Mouse (Mus musculus) thymus, adult 2 months (tissue): ENCODE data around the gene Hadh.

Experiments used
- CTCF ChIP-seq: fragments of 200-500 bp; IDR thresholded peaks from 2 replicates; pipeline ENCODE4 v1.5.1; 2012; ENCODE audit warnings: mild to moderate bottlenecking, control low read depth, low read length, moderate library complexity, borderline replicate concordance; ENCODE audit not compliant: control insufficient read depth, poor library complexity, insufficient read depth; ENCODE audit errors: extremely low read depth
- POLR2A ChIP-seq: fragments of 200-500 bp; IDR thresholded peaks from 2 replicates; pipeline ENCODE4 v1.6.1; 2012; ENCODE audit warnings: mild to moderate bottlenecking, low read length, control low read depth, moderate library complexity; ENCODE audit not compliant: control insufficient read depth, poor library complexity, insufficient read depth; ENCODE audit errors: extremely low read depth

DNA sequence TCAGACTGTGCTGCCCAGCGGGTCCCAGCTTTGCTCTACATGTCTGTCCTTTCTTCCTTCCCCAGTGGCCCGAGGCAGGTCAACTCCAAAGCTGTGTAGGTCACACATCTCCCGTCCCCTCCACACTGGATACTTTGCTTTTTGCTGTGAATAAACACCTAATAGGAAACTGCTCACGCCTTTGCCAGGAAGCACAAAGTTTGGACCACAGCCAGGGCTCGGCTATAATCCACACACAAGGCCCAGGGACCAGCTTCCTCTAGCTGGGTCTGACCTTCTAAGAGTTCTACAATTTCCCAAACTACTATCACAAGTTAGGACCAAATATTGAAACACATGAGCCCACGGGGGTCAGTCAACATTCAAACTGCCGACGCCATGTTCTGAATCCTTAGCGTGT lies 27.2 kb upstream of the Hadh start:
- TF ChIP-seq CTCF, result no peak
- no peak for TF ChIP-seq POLR2A
